Mouse (Mus musculus) lung, postnatal 0 days (tissue): ENCODE data around the gene Hist1h1t. TPM values are rescaled to one million over a fixed set of nuclear protein-coding genes. Genes with fewer than 3 reads are reported as not detected.
A peak's percentile ranks its signal among the peaks of the same experiment; 100 is the strongest.
"Not testable (repeated sequence)": the region's sequence is repeated elsewhere in the genome, so short reads cannot be mapped to it uniquely, and the experiment has no call there.

Source experiments
- ATAC-seq: fragments of 200-750 bp; cut with Nextera tagmentation; 2 replicates; pipeline ENCODE4 v1.8.0; 2017; ENCODE audit warnings: moderate library complexity
- DNase-seq: peaks from one replicate; pipeline ENCODE4 v3.0.0-alpha.2; 2016; ENCODE audit warnings: low spot score
- H3K27ac ChIP-seq: fragments of 300-500 bp; sonication (generic); 2 replicates; pipeline ENCODE4 v1.5.1; 2014; ENCODE audit warnings: antibody characterized with exemption, mild to moderate bottlenecking, low read length, mixed read lengths
- H3K27me3 ChIP-seq: fragments of 300-500 bp; sonication (generic); replicated peaks from 2 replicates; pipeline ENCODE4 v1.6.1; 2014; ENCODE audit warnings: low read length, mixed read lengths; ENCODE audit not compliant: insufficient read depth
- H3K36me3 ChIP-seq: fragments of 300-500 bp; sonication (generic); 2 replicates; pipeline ENCODE4 v1.6.1; 2014; ENCODE audit warnings: low read length, mixed read lengths; ENCODE audit not compliant: insufficient read depth
- H3K4me1 ChIP-seq: fragments of 300-500 bp; sonication (generic); 2 replicates; pipeline ENCODE4 v1.6.1; 2014; ENCODE audit warnings: antibody characterized with exemption, low read depth, low read length, mixed read lengths; ENCODE audit not compliant: insufficient read depth
- H3K4me2 ChIP-seq: fragments of 300-500 bp; sonication (generic); replicated peaks from 2 replicates; pipeline ENCODE4 v1.6.1; 2014; ENCODE audit warnings: low read depth, mild to moderate bottlenecking, low read length, moderate library complexity, mixed read lengths
- H3K4me3 ChIP-seq: fragments of 300-500 bp; sonication (generic); 2 replicates; pipeline ENCODE4 v1.5.1; 2014; ENCODE audit warnings: low read depth, low read length
- H3K9ac ChIP-seq: fragments of 300-500 bp; sonication (generic); replicated peaks from 2 replicates; pipeline ENCODE4 v1.6.1; 2014; ENCODE audit warnings: low read depth, mild to moderate bottlenecking
- H3K9me3 ChIP-seq: fragments of 300-500 bp; sonication (generic); 2 replicates; pipeline ENCODE4 v1.6.1; 2016; ENCODE audit warnings: low read length, mixed read lengths
- CTCF ChIP-seq: IDR thresholded peaks from 2 replicates; pipeline ENCODE4 v1.5.1; 2016; ENCODE audit warnings: antibody characterized with exemption, mild to moderate bottlenecking
- EP300 ChIP-seq: IDR thresholded peaks from 2 replicates; pipeline ENCODE4 v1.6.1; 2016; ENCODE audit warnings: antibody characterized with exemption, mild to moderate bottlenecking, control low read depth
- WGBS: fragments of 180-500 bp; shearing (Covaris S2); extraction: QIAGEN DNeasy Blood & Tissue Kit; methylation state at CpG from one replicate; pipeline ENCODE4 v1.1.7; 2014; 5-methylcytosine and 5-hydroxymethylcytosine counted together
- polyA plus RNA-seq: library from polyadenylated mRNA; unstranded; fragments of >200 nt; fragmentation: Nextera tagmentation; extraction: Ambion mirVana; gene quantifications from 2 replicates; pipeline ENCODE4 v1.2.1, GENCODE M21; 2015

Gene Hist1h1t
- 0.13 TPM in 1 of 2 replicates, not detected in the other for polyA plus RNA-seq

DNA sequence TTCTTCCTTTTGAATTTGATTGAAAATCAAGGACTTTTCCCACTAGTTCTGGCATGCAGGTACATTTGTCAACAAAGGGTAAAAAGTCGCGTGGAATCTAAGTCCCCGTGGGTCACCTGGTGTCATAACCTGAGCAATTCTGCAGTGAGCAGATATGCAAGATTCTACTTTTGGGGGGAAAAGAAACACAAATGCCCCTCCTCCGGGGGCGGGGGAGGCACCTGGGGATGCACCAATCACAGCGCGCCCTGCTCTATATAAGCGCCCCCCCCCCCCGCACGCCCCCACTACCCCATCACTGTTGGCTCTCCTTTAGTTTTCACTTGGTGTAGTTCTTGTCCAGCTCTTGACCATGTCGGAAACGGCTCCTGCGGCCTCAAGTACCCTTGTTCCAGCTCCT, at the start of gene Hist1h1t:
Gene Hist1h1t (plus strand): TSS at position 301 of the 400 bp plus-strand sequence.
- Histone ChIP-seq H3K27ac (peak within 1 kb of the TSS; percentile 45), H3K4me3 (no peak within 1 kb of the TSS), H3K36me3 (no peaks in the 10 kb centered on the region), H3K27me3 (no peaks in the 10 kb centered on the region), H3K9me3 (no peaks in the 10 kb centered on the region), H3K4me1 (no peaks in the 10 kb centered on the region), H3K4me2 (peak within 1 kb of the TSS; percentile 29), H3K9ac (no peak within 1 kb of the TSS)
- 45% methylated on average over 10 of the region's 13 CpGs for WGBS
- no peak for TF ChIP-seq CTCF
- DNase-seq = no peak
- no peak for ATAC-seq

DNA sequence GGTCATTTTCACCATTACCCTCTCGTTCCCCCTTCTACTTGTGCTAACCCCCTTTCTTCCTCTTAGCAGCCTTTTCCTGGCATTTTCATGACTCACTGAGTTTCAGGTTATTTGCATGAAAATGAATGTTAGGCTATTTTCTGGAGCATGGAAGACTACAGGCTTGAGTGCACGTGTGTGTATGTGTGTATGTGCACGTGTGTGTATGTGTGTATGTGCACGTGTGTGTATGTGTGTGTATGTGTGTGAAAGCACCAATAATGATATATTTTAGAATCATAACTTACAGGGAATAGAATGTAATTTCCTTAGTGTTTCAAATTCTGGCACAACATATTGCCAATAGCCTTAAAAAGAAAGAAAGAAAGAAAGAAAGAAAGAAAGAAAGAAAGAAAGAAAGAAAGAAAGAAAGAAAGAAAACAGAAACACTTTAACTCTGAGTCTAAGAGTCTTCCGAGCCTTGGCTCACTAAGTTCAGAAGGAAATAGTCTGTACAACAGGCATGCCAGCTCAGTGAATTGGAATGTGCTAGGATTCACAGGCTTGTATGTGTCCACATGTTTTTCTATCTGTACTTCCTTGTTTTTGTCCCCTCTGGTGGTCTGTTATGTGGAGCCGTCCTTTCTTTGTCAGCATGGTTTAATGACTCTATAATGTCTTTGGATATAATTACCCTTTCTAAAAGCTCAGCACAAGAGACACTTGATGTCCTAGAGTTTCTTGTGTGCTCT, 35.8 kb upstream of the Hist1h1t start:
- H3K4me1 ChIP-seq = no peaks in the 10 kb centered on the region
- H3K27me3 ChIP-seq = no peaks in the 10 kb centered on the region
- no peak overlapping the region for H3K4me3 ChIP-seq
- ATAC-seq (no peak), DNase-seq (peak; percentile 30)
- H3K27ac ChIP-seq = no peak overlapping the region
- H3K9ac ChIP-seq = no peak overlapping the region
- TF ChIP-seq EP300 (no peak), CTCF (no peak)
- no peak overlapping the region for H3K4me2 ChIP-seq
- WGBS = 59% methylated on average over 6 of the region's 6 CpGs
- no peaks in the 10 kb centered on the region for H3K36me3 ChIP-seq
- no peaks in the 10 kb centered on the region for H3K9me3 ChIP-seq

DNA sequence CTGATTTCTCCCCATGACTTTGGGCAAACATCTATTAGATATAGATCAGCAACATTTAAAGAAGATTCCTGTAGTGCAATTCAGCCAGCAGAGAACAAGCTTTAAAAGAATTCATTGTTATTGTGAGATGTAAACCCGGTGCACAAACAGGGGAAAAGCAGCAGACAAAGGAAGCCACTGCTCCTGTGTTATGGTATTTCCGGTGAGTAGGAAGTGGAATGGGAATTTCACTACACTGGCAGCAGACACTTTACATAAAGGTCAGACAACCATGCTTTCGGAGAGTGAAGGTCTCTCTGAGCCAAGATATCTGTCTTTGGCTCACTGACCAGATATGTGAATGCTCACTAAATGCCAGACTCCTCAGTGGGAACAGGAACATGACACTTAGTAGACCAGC, 33.1 kb upstream of the Hist1h1t start:
- peak; percentile 11 for DNase-seq
- 47% methylated on average over 3 of the region's 3 CpGs for WGBS

DNA sequence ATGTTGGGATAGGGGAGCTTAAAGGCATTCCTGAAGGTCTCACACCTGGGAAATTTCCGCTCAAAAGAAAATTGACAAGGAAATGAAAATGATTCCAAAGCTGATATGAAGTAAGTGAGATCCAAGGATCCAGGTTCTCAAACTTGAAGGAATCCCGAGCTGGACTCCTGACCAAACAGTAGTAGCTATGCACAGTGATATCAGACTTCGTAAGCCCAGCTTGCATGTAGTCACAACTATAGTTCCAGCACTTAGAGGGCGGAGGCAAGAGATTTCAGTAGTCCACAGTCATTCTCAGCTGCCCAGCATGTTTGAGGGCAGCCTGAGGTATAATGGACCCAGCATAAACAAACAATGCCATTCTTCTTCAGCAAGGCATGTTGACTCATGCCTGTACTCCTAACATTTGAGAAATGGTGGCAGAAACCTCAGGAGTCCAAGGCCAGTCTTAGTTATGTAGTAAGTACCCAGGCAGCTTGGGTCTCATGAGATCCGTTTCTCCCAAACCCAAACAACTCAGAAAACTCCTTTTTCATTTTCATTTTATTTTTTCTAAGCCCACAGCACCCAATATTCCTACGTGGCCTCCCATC, 13.5 kb upstream of the Hist1h1t start:
- WGBS = 76% methylated on average over 6 of the region's 6 CpGs
- Histone ChIP-seq H3K4me1 (peaks cover 5% of the 10 kb centered on the region; the same call in 1 of the 2 replicates), H3K9ac (no peak overlapping the region), H3K27ac (no peak overlapping the region), H3K4me3 (no peak overlapping the region), H3K9me3 (no peaks in the 10 kb centered on the region), H3K4me2 (no peak overlapping the region), H3K27me3 (no peaks in the 10 kb centered on the region), H3K36me3 (no peaks in the 10 kb centered on the region)
- no peak for DNase-seq
- no peak for ATAC-seq
- no peak for TF ChIP-seq EP300
- TF ChIP-seq CTCF = no peak

More for the DNA sequence above, 33.1 kb upstream of the Hist1h1t start:
- H3K9me3 ChIP-seq = no peaks in the 10 kb centered on the region
- H3K4me3 ChIP-seq = no peak overlapping the region
- H3K4me2 ChIP-seq = no peak overlapping the region
- ATAC-seq = peak; percentile 12; the same call in 1 of the 2 replicates
- no peak overlapping the region for H3K27ac ChIP-seq
- no peak for TF ChIP-seq CTCF
- no peaks in the 10 kb centered on the region for H3K27me3 ChIP-seq
- H3K4me1 ChIP-seq = no peaks in the 10 kb centered on the region
- no peaks in the 10 kb centered on the region for H3K36me3 ChIP-seq
- H3K9ac ChIP-seq = no peak overlapping the region

DNA sequence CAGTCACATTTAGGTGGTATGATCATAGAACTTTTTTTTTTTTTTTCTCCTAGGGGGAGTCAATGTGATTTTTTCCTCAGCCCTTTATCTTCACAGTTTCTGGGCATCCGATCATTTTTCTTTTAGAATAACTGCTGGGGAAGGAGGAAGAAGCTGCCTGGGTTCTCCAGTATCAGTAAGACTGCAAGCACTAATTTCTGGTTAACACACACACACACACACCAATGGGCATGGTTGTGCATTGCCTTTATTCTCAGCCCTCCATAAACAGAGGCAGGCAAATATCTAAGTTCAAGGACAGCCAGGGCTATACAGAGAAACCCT, 13.0 kb upstream of the Hist1h1t start:
- no peak overlapping the region for H3K27ac ChIP-seq
- H3K4me3 ChIP-seq = no peak overlapping the region
- DNase-seq = no peak
- H3K36me3 ChIP-seq = no peaks in the 10 kb centered on the region
- TF ChIP-seq CTCF (no peak), EP300 (no peak)
- no peak for ATAC-seq
- H3K9ac ChIP-seq = no peak overlapping the region
- peak overlapping the region; percentile 55; the same call in 1 of the 2 replicates for H3K4me2 ChIP-seq
- peaks cover 5% of the 10 kb centered on the region; the same call in 1 of the 2 replicates for H3K4me1 ChIP-seq
- 31% methylated on average over 1 of the region's 1 CpGs for WGBS
- H3K9me3 ChIP-seq = no peaks in the 10 kb centered on the region
- H3K27me3 ChIP-seq = no peaks in the 10 kb centered on the region

DNA sequence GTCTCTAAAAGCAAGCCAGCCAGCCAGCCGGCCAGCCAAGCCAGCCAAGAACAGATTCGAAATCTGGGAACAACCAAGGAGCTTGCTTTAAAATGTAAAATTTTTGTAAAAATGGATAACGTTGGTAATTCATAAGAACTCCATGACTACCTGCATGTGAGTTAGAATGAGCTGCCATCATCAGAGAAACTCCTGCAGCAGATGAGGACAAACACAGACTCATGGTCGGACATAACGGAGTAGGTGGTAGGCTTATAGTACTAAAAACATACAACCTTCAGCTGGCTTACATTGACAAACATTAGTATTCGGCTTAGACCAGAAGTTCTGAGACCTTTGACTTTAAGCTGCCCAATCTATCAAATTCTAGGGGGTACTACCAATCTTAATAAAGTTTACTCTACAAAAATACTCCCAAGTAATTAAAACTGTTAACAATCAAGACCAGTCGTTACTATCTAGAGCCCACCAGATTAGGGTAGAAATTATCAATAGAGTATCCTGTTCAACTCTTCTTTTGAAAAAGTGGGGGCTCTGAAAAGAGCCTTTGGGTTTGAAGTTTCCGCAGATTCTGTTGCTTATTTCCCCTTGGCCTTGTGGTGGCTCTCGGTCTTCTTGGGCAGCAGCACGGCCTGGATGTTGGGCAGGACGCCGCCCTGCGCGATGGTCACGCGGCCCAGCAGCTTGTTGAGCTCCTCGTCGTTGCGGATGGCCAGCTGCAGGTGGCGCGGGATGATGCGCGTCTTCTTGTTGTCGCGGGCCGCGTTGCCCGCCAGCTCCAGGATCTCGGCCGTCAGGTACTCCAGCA, 12.5 kb upstream of the Hist1h1t start:
- Histone ChIP-seq H3K27ac (peak overlapping the region; percentile 89), H3K4me2 (peak overlapping the region; percentile 55), H3K9ac (peak overlapping the region; percentile 48), H3K4me3 (peak overlapping the region; percentile 42)
- WGBS = 10% methylated on average over 12 of the region's 30 CpGs
- H3K4me1 ChIP-seq, H3K27me3 ChIP-seq, H3K36me3 ChIP-seq, H3K9me3 ChIP-seq: not testable (repeated sequence)
- DNase-seq = peak; percentile 27
- peak; percentile 57 for ATAC-seq
